Mouse (Mus musculus): Measurements from ENCODE around the gene Rrbp1. TPM values are rescaled to one million over a fixed set of nuclear protein-coding genes. Genes with fewer than 3 reads are reported as not detected.

Gene Rrbp1
- polyA plus RNA-seq, 1 experiment = 72.4 TPM

DNA sequence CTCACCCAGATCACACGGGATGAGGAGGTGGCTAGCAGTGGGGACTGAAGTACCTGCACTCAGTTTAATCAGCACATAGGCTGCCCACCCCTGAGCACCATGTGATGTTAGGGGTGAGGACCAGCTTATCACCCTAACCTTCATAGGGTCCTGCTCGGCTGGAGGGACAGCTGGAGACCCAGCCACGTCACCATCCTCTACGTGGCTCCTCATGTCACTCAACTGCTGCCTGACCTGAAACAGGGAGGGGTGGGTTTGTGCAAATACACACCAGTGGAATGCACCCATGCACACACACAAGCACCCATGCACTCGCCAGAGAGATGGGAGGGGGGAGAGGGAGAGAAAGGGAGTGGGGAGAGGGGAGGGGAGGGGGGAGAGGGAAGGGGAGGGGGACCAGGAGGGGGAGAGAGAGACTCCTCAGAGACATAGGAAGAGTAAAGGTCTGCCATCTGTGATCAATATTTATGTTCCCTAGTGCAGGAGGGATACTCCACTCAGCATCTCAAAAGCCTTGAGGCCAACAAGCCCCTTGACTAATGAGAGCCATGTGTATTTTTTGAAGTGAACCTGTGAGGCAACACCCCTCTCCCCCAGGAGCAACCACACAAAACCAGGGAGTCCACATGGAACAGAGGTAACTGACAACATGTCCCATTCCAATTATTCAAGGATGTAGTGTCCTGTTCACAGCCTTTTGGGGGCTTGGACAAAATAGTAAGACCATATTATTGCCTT is 60.6 kb downstream of the Rrbp1 start:
- no peak for TF ChIP-seq GATA1 (IDR thresholded peaks at IDR 0.05; ENCODE audit: low read length)

DNA sequence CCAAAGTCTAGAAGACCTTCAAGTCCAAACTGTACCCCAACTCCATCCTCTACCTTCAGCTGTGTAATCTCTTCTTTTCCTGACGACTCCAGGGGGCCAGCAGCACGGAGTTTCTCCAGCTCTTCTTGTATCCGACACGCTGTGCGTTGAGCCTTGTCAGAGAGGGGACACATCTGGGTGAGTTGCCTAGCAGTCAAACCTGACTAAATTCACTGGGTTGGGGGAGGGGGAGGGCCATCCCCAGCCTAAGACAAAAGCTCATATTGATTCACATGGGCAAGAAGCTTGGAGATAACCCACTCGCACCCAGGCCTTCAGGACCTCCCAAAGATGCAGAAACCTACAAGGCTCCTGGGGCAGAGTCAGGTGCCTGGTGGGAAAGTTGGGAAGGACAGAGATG is 61.8 kb downstream of the Rrbp1 start:
- TF ChIP-seq GATA1 (IDR thresholded peaks at IDR 0.05; ENCODE audit: low read length) = no peak

DNA sequence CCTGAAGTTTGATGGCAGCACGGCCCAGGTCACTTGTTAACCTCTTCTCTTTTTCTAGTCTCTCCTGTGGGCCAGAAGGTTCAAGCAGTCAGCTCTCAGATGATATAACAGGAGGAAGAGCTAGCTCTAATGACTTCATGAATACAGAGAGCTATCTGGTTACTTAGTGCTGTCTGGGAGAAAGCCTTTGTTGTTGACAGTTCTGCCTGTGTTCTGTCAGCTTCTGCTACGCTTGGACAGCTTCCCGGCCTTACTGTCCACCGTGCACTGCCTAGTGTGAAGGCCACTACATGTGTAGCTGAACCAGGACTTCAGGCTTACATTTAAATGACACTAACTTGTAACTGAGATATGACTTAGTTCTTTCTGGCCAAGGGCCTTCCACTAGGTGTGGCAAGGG is 62.6 kb downstream of the Rrbp1 start:
- TF ChIP-seq GATA1 (IDR thresholded peaks at IDR 0.05; ENCODE audit: low read length) = no peak

DNA sequence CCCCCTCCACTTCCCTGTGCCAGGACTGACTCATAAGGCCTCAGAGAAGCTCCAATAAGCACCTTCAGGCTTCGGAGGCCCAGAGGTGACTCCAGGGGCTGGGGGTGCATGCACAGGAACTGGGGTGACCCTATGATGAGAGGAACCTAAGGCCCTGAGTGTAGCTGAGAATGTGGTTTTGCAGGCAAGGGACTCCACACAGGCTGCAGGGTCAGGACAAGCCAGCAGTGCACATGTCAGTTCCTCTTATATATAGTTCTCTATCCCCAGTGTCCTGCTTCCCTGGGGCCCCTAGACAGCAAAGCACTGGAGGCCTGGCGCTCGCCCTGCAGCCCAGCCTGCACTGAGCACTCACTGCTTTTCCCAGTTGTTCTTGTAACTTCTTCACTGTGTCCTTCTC is 63.1 kb downstream of the Rrbp1 start:
- no peak for TF ChIP-seq GATA1 (IDR thresholded peaks at IDR 0.05; ENCODE audit: low read length)

DNA sequence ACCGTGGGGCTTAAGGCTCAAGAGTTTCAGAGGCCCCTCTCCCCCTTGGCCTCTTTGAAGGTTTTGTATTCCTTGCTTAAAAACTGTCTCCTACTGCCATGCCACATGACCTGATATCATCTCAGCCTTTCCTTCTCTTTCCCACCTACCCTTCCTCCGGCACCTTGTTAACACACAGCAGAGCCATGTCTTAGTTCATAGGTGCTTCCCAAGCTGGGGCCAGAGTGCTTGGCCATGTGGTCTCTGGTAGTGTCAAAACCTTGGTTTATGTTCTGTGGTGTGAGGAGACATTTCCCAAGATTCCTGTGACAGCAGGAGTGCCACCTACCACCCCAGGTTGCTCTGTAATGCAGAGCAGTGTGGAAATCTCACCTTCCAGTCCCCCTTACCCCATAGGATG is 64.7 kb downstream of the Rrbp1 start:
- no peak for TF ChIP-seq GATA1 (IDR thresholded peaks at IDR 0.05; ENCODE audit: low read length)

DNA sequence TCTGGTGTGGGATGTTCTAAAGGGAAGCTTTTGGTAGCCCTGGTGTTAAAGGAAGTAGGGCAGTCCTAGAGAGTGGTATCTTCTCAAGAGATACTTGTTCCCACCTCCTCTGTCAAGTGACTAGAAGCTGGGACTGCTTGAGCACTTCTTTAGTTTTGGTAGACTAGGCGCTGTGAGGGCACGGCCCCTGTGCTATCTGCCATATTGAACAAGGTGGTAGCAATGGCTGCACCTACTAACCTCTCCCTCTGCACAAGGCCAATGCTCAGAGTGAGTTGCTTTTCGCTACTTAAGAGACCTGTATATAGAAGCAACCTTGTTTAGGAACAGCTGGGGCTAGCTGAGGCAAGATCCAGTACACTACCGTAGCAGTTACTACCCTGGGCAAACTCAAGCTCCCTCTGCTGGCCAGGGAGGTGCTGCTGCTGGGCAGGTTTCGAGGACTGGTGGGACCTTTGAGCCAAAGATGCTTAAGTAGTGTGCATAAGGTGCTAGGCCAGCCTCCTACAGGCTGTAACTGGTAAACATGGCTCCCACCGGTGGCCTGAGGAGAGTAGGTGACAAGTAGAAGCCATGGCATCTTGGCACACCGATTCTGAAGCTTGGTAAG is 65.5 kb downstream of the Rrbp1 start:
- no peak for TF ChIP-seq GATA1 (IDR thresholded peaks at IDR 0.05; ENCODE audit: low read length)

DNA sequence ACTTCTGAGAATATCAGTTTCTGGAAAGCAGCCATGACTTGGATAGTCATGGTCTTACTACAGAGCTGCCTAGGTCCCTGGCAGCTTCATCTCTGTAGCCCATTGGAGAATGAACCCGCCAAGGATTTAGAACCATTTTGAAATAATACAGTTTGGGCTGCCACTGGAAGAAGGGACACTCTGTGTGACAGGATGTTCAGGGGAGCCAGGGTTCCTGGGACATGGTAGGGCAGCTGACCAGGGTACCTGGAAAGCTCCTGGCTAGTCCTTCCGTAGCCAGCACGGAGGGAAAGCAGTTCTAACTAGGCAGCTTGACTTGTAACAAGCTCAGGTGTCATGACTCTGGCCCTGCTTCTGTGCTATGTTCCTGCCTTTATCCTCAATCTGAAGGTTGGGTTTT is 66.3 kb downstream of the Rrbp1 start:
- TF ChIP-seq GATA1 (IDR thresholded peaks at IDR 0.05; ENCODE audit: low read length) = no peak

DNA sequence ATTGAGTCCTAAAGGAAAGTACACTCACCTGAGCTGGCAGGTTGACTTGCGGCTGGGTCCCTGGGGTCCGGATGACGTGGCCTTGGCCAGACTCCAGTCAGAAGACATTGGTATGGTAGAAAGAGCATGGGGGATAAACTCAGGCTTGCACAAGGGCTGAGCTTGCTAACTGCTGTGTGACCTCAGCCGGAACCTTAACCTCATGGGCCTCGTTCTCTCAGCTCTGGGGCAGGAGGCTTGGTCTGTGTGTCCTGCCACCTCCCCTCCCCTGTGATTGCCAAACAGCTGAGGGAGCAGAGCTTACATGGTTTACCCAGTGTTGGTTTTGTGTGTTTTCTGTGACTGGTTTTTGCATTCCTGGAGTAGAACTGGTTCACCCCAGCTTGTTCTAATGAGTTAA is 70.7 kb downstream of the Rrbp1 start:
- no peak for TF ChIP-seq GATA1 (IDR thresholded peaks at IDR 0.05; ENCODE audit: low read length)

DNA sequence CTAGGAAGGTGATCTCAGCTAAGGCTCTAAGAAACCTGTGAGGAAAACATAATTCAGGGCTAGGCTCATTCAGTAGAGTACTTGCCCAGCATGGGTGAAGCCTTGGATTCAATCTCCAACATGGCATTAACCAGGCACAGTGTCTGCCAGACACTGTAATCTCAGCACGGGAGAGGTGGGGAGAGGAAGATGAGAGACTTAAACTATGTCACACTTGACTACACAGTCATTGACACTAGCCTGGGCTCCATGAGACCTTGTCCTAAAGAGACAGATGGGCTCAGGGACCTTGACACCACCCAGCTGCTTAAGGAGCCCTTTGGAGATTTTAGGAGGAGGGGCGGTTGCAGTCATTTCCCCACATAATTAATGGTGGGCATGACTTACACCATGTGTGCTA is 73.2 kb downstream of the Rrbp1 start:
- TF ChIP-seq GATA1 (IDR thresholded peaks at IDR 0.05; ENCODE audit: low read length) = no peak

DNA sequence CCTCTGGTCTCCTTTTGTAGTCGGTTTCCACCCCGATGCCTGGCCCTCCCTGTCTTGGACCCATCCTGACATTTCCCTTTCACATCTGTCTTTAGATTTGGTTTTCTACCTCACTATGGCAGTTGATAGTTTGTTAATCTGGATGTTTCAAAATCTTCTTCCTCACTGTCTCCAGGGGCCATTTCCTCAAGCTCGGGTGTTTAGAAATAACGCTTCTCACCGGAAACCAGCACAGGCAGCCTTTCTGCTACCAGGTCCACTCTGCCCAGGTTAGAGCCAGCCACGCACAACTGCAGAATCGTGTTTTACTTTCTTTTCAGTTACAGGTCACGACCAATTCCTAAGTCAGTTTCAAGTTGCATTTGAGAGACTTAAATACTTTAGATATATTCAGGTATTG is 76.6 kb downstream of the Rrbp1 start:
- no peak for TF ChIP-seq GATA1 (IDR thresholded peaks at IDR 0.05; ENCODE audit: low read length)

DNA sequence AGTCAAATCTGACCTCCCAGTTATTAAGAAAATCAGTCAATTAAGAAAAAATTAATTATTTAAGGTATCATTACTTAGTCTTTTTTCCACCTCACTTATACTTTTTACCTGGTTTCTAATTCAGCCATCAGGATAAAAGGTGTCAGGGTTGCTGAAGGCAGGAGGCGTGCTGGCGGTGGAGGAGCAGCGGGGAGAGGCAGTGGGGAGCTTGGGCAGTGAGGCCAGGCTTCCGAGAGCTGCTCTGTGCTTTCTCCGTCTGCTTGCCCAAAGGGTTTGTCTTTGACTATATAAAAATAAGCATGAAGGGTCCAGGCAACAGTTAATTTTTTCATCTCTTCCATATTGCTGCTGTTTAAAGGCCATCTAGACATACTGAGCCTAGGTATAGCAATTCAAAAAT is 77.5 kb downstream of the Rrbp1 start:
- TF ChIP-seq GATA1 (IDR thresholded peaks at IDR 0.05; ENCODE audit: low read length) = no peak

DNA sequence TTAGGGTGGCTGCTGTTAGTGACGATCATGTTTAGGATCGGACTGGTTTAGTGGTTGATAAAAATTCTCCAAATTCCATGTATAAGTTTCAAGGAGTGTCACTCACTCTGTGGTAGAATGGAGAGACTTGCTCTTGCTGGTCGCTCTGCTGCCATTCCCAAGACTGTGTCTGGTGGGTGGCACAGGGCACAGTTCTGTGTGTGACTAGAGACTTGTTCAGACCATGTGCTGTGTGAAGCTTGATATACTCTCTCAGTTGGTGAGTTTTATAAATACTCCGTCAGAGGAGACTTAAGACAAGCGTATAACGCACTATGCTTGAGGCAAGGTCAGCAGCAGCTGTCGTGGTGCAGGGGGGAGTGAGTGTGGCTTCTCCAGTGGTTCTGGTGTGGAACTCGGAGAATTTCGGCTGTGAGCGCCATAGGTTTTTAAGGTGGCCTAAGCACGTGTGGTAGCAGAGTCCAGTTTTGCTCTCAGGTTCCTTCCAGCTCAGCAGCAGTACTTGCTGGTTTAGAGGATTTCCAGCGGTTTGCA is 78.7 kb downstream of the Rrbp1 start:
- no peak for TF ChIP-seq GATA1 (IDR thresholded peaks at IDR 0.05; ENCODE audit: low read length)

DNA sequence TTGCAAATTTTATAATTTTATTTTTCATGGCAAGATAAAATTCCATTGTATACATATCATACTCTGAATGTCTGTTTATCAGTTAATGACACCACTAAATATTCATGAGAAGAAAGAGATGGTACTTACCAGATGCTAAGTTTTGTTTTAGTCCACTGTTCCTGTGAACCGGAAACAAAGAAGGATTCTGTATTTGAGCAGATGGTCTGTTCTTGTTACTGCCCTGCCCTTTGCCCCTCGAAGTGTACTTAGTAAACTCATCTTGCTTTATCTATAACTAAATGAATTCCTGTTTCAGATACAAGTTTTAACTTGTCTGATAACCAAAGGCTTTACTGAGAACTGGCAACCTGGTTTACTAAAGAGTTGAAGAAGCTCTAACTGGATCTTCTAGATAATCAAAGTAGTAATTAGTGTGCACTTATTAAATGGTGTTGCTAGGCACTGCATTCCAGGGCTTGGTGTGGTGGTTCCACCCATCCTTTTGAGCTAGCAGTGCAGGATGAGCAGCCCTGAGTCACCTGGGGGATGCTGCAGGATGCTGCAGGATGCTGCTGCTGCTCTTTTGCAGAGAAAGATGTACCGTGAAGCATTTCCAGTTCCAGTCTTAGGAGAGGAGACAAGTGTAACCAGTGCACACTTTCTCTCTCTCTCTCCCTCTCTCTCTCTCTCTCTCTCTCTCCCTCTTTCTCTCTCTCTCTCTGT is 81.3 kb downstream of the Rrbp1 start:
- TF ChIP-seq GATA1 (IDR thresholded peaks at IDR 0.05; ENCODE audit: low read length) = no peak

DNA sequence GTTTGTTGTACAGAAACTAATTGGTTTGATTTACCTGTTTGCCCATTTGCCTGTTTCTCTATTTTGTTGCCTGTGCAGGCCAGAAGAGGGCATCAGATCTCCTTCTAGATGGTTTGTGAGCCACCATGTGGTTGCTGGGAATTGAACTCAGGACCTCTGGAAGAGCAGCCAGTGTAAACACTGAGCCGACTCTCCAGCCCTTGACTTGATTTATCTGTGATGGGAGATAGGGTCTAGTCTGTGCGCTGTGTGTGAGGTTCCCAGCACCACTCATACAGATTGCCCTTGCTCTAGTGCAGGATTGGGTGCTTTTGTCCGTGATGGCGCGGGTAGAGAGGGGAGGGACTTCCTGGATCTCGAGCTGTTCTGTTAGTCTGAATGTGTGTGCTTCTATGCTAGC is 85.2 kb downstream of the Rrbp1 start:
- no peak for TF ChIP-seq GATA1 (IDR thresholded peaks at IDR 0.05; ENCODE audit: low read length)

DNA sequence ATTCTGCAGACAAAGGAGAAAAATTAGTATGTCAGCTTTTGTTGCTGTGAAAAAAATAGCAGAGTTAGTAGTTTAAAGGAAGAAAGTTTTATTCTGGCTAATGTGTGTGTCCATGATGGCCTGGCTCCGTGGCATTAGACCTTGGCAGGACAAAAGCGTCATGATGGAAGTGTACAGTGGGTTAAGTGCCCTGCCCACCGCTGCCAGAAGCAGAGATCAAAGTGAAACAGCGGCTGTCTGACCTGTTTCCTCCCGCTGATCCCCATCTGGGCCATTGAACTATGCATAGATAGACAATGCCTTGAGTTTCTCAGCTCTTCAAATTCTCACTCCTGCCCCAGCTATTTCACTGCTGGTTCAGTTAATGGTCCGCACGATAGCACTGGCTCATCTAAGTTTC is 87.0 kb downstream of the Rrbp1 start:
- no peak for TF ChIP-seq GATA1 (IDR thresholded peaks at IDR 0.05; ENCODE audit: low read length)

DNA sequence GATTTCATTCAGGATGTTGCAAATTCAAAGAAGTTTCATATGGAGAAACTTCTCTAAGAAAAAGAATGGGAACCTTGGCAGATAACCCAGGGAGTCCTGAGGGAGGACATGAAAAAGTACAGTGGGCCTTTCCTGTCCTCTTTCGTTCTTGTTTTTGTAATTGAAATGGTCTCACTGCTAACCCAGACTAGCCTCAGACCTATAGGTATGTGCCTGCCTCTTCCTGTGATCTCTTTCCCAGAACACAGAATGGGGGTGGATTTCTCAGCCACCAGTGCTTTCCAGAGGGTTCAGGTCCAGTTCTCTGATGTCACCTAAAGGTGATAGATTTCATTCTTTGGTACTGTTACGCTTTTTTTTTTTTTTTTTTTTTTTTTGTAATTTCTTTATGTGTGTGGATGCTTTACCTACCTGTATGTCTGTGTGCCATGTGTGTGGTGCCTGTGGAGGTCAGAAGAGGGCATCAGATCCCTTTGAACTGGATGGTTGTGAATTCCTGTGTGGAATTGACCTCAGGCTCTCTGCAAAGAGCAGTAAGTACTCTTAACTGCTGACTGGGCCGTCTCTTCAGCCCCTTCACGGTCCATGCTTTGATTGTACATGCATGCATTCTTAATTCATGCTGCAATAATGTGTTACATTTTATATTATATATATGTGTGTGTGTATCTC is 92.1 kb downstream of the Rrbp1 start:
- TF ChIP-seq GATA1 (IDR thresholded peaks at IDR 0.05; ENCODE audit: low read length) = no peak

Measured in G1E-ER4 (cell line).